In genomic region chr16:55950946-55951678, GRCm38 (mm10) we compare ENCODE assay signal across 8 mouse cellular contexts. TPM values are rescaled to one million over a fixed set of nuclear protein-coding genes. Genes with fewer than 3 reads are reported as not detected.
DNase-seq lines count a peak whose midpoint lies in the region; ATAC-seq and TF ChIP-seq lines count a peak whose summit lies in the region.

No protein-coding gene starts in this region.

- no peak overlapping the region for H3K9ac ChIP-seq in kidney, embryonic 14.5 days (ENCODE audit: low read depth, low read length)
- H3K9ac ChIP-seq in intestine, postnatal 0 days (ENCODE audit: low read depth, low read length), result no peak overlapping the region
- no peak overlapping the region for H3K9ac ChIP-seq in limb, embryonic 13.5 days
- H3K9ac ChIP-seq in midbrain, embryonic 13.5 days (replicated peaks), result no peak overlapping the region

- peak; percentile 86 for TF ChIP-seq CTCF in intestine, postnatal 0 days (IDR thresholded peaks at IDR 0.05; ENCODE audit: low read depth)
- peak; percentile 5; the same call in 1 of the 2 replicates for TF ChIP-seq CTCF in small intestine, adult 2 months (IDR thresholded peaks at IDR 0.05; ENCODE audit: extremely low read depth, insufficient read length, insufficient replicate concordance, low read depth, low read length)

- H3K27me3 ChIP-seq in kidney, embryonic 14.5 days (ENCODE audit: control insufficient read depth, insufficient read depth, low read length), result no peaks in the 10 kb centered on the region
- no peaks in the 10 kb centered on the region for H3K27me3 ChIP-seq in intestine, postnatal 0 days (replicated peaks; ENCODE audit: control insufficient read depth, insufficient read depth, low read length)
- no peaks in the 10 kb centered on the region for H3K27me3 ChIP-seq in limb, embryonic 13.5 days
- H3K27me3 ChIP-seq in midbrain, embryonic 13.5 days, result no peaks in the 10 kb centered on the region
- H3K27me3 ChIP-seq in small intestine, adult 2 months (ENCODE audit: control insufficient read depth, insufficient read depth, low read length), result no peaks in the 10 kb centered on the region

- TF ChIP-seq POLR2A in small intestine, adult 2 months (IDR thresholded peaks at IDR 0.05; ENCODE audit: low read depth, low read length), result no peak

- H3K4me2 ChIP-seq in kidney, embryonic 14.5 days (replicated peaks; ENCODE audit: low read depth, low read length), result no peak overlapping the region; the same call in 1 of the 2 replicates
- H3K4me2 ChIP-seq in intestine, postnatal 0 days (replicated peaks; ENCODE audit: low read depth), result peak overlapping the region; percentile 46
- H3K4me2 ChIP-seq in limb, embryonic 13.5 days (replicated peaks), result 0 out of 2 replicates have a peak overlapping the region, but pooled peaks have one; percentile 3
- H3K4me2 ChIP-seq in midbrain, embryonic 13.5 days (replicated peaks), result no peak overlapping the region

- peak; percentile 43 for DNase-seq in kidney, adult 11 months
- DNase-seq in cerebellum, postnatal 10 days, result peak; percentile 88 to 93
- DNase-seq in gastrocnemius, postnatal 10 days, result peak; percentile 70

- H3K36me3 ChIP-seq in kidney, embryonic 14.5 days (ENCODE audit: control insufficient read depth, insufficient read depth, low read length), result no peaks in the 10 kb centered on the region
- no peaks in the 10 kb centered on the region for H3K36me3 ChIP-seq in intestine, postnatal 0 days (ENCODE audit: control insufficient read depth, insufficient read depth)
- no peaks in the 10 kb centered on the region for H3K36me3 ChIP-seq in limb, embryonic 13.5 days
- no peaks in the 10 kb centered on the region for H3K36me3 ChIP-seq in midbrain, embryonic 13.5 days
- no peaks in the 10 kb centered on the region for H3K36me3 ChIP-seq in small intestine, adult 2 months (ENCODE audit: control insufficient read depth, insufficient read depth, low read length)

- ATAC-seq in kidney, embryonic 14.5 days (ENCODE audit: low FRiP score, low TSS enrichment), result no peak
- ATAC-seq in intestine, postnatal 0 days, result peak; percentile 51
- peak; percentile 28; the same call in 1 of the 2 replicates for ATAC-seq in limb, embryonic 13.5 days (ENCODE audit: low FRiP score, low read depth)
- peak; percentile 73 for ATAC-seq in midbrain, embryonic 13.5 days

- no peaks in the 10 kb centered on the region for H3K4me1 ChIP-seq in kidney, embryonic 14.5 days (ENCODE audit: control insufficient read depth, insufficient read depth, low read length)
- no peaks in the 10 kb centered on the region for H3K4me1 ChIP-seq in intestine, postnatal 0 days (replicated peaks; ENCODE audit: control insufficient read depth, insufficient read depth, low read length)
- no peaks in the 10 kb centered on the region for H3K4me1 ChIP-seq in limb, embryonic 13.5 days
- no peaks in the 10 kb centered on the region for H3K4me1 ChIP-seq in midbrain, embryonic 13.5 days (replicated peaks)
- H3K4me1 ChIP-seq in small intestine, adult 2 months (ENCODE audit: control insufficient read depth, insufficient read depth, insufficient read length, low read length), result no peaks in the 10 kb centered on the region

- no peaks in the 10 kb centered on the region for H3K9me3 ChIP-seq in kidney, embryonic 14.5 days (ENCODE audit: control insufficient read depth, low read length)
- no peaks in the 10 kb centered on the region for H3K9me3 ChIP-seq in intestine, postnatal 0 days (ENCODE audit: control insufficient read depth)
- H3K9me3 ChIP-seq in limb, embryonic 13.5 days, result no peaks in the 10 kb centered on the region
- H3K9me3 ChIP-seq in midbrain, embryonic 13.5 days, result no peaks in the 10 kb centered on the region

- H3K4me3 ChIP-seq in kidney, embryonic 14.5 days (ENCODE audit: low read length), result no peak overlapping the region
- H3K4me3 ChIP-seq in intestine, postnatal 0 days (ENCODE audit: low read depth, low read length), result peak overlapping the region; percentile 16; the same call in 1 of the 2 replicates
- no peak overlapping the region for H3K4me3 ChIP-seq in limb, embryonic 13.5 days
- no peak overlapping the region for H3K4me3 ChIP-seq in midbrain, embryonic 13.5 days (replicated peaks)
- H3K4me3 ChIP-seq in small intestine, adult 2 months (ENCODE audit: low read depth, low read length), result no peak overlapping the region

- H3K27ac ChIP-seq in kidney, embryonic 14.5 days (ENCODE audit: low read depth, low read length), result no peak overlapping the region
- H3K27ac ChIP-seq in intestine, postnatal 0 days (ENCODE audit: low read depth, low read length), result no peak overlapping the region
- H3K27ac ChIP-seq in limb, embryonic 13.5 days, result no peak overlapping the region
- no peak overlapping the region for H3K27ac ChIP-seq in midbrain, embryonic 13.5 days
- H3K27ac ChIP-seq in small intestine, adult 2 months (ENCODE audit: insufficient read depth, low read depth, low read length), result no peak overlapping the region

- WGBS in kidney, embryonic 14.5 days, result 45% methylated on average over 19 of the region's 19 CpGs
- WGBS in intestine, postnatal 0 days, result 37% methylated on average over 19 of the region's 19 CpGs
- WGBS in limb, embryonic 13.5 days, result 43% methylated on average over 19 of the region's 19 CpGs
- 40% methylated on average over 19 of the region's 19 CpGs for WGBS in midbrain, embryonic 13.5 days
- 27% methylated on average over 19 of the region's 19 CpGs for WGBS in small intestine, adult 2 months

RNA-seq across cellular contexts. Expression of gene Rpl24, which starts 15.0 kb away (rescaled TPM):
- 858 and 1,157 TPM in 2 replicates for polyA plus RNA-seq in kidney, embryonic 14.5 days (2014; fragmentation: Nextera tagmentation; extraction: Ambion mirVana)
- total RNA-seq in gastrocnemius, postnatal 10 days (2021), result 100 to 1,000 TPM; 823 to 845 TPM
- 521 and 527 TPM in 2 replicates for polyA plus RNA-seq in intestine, postnatal 0 days (2015; fragmentation: Nextera tagmentation; extraction: Ambion mirVana)
- 780 and 782 TPM in 2 replicates for polyA plus RNA-seq in limb, embryonic 13.5 days (2015; fragmentation: Nextera tagmentation; extraction: Ambion mirVana)
- 616 and 636 TPM in 2 replicates for polyA plus RNA-seq in midbrain, embryonic 13.5 days (2015; fragmentation: Nextera tagmentation; extraction: Ambion mirVana)
- 14.5 and 40.5 TPM in 2 replicates for polyA plus RNA-seq in small intestine, adult 2 months (2012; rRNA removed)

RNA-seq across cellular contexts. Expression of gene Cep97, which starts 16.5 kb away (rescaled TPM):
- 16.2 and 16.4 TPM in 2 replicates for polyA plus RNA-seq in kidney, embryonic 14.5 days (2014; fragmentation: Nextera tagmentation; extraction: Ambion mirVana)
- 1 to 10 TPM; 3.2 to 5.5 TPM for total RNA-seq in gastrocnemius, postnatal 10 days (2021)
- 1.5 and 1.9 TPM in 2 replicates for polyA plus RNA-seq in intestine, postnatal 0 days (2015; fragmentation: Nextera tagmentation; extraction: Ambion mirVana)
- 10.9 and 11.6 TPM in 2 replicates for polyA plus RNA-seq in limb, embryonic 13.5 days (2015; fragmentation: Nextera tagmentation; extraction: Ambion mirVana)
- 17.2 and 17.8 TPM in 2 replicates for polyA plus RNA-seq in midbrain, embryonic 13.5 days (2015; fragmentation: Nextera tagmentation; extraction: Ambion mirVana)
- 0.20 and 0.25 TPM in 2 replicates for polyA plus RNA-seq in small intestine, adult 2 months (2012; rRNA removed)

RNA-seq across cellular contexts. Expression of gene Zbtb11, which starts 22.6 kb away (rescaled TPM):
- polyA plus RNA-seq in kidney, embryonic 14.5 days (2014; fragmentation: Nextera tagmentation; extraction: Ambion mirVana), result 13.8 and 24.5 TPM in 2 replicates
- total RNA-seq in gastrocnemius, postnatal 10 days (2021), result 1 to 10 TPM; 6.5 to 9.1 TPM
- 5.8 and 7.1 TPM in 2 replicates for polyA plus RNA-seq in intestine, postnatal 0 days (2015; fragmentation: Nextera tagmentation; extraction: Ambion mirVana)
- 21.4 and 23.0 TPM in 2 replicates for polyA plus RNA-seq in limb, embryonic 13.5 days (2015; fragmentation: Nextera tagmentation; extraction: Ambion mirVana)
- polyA plus RNA-seq in midbrain, embryonic 13.5 days (2015; fragmentation: Nextera tagmentation; extraction: Ambion mirVana), result 21.2 and 21.4 TPM in 2 replicates
- 1.6 and 2.4 TPM in 2 replicates for polyA plus RNA-seq in small intestine, adult 2 months (2012; rRNA removed)

RNA-seq across cellular contexts. Expression of gene Nxpe3, which starts 56.0 kb away (rescaled TPM):
- 1.1 and 1.3 TPM in 2 replicates for polyA plus RNA-seq in kidney, embryonic 14.5 days (2014; fragmentation: Nextera tagmentation; extraction: Ambion mirVana)
- under 1 TPM; 0.31 to 0.34 TPM for total RNA-seq in gastrocnemius, postnatal 10 days (2021)
- polyA plus RNA-seq in intestine, postnatal 0 days (2015; fragmentation: Nextera tagmentation; extraction: Ambion mirVana), result 0.72 and 1.0 TPM in 2 replicates
- 0.66 and 0.70 TPM in 2 replicates for polyA plus RNA-seq in limb, embryonic 13.5 days (2015; fragmentation: Nextera tagmentation; extraction: Ambion mirVana)
- 1.1 and 1.5 TPM in 2 replicates for polyA plus RNA-seq in midbrain, embryonic 13.5 days (2015; fragmentation: Nextera tagmentation; extraction: Ambion mirVana)
- polyA plus RNA-seq in small intestine, adult 2 months (2012; rRNA removed), result 0.42 and 1.3 TPM in 2 replicates

Comparison
In these comparisons a context has a peak if more than half of its experiments do, and no peak if none do; other contexts are left out.
1. H3K4me2 ChIP-seq: peak in intestine, postnatal 0 days (single experiment) and limb, embryonic 13.5 days (single experiment); none in kidney, embryonic 14.5 days (single experiment) and midbrain, embryonic 13.5 days (single experiment).
2. RNA of gene Rpl24, which starts 15.0 kb away (polyA plus RNA-seq): 858 to 1,157 TPM in kidney, embryonic 14.5 days, 780 to 782 TPM in limb, embryonic 13.5 days, 616 to 636 TPM in midbrain, embryonic 13.5 days and 521 to 527 TPM in intestine, postnatal 0 days; 14.5 to 40.5 TPM in small intestine, adult 2 months; every median in the first group is over 10 times any median in the second.
3. Peak in every context shown above with its lines, with median percentiles within 50 percentile points of each other: DNase-seq.